Mouse (Mus musculus): ENCODE results near the gene Ino80b. TPM values are rescaled to one million over a fixed set of nuclear protein-coding genes. Genes with fewer than 3 reads are reported as not detected.

Ino80b gene
- total and polyA plus RNA-seq, 3 experiments: 14.9 to 30.4 (median 26.1) TPM

- no peak for DNase-seq (ENCODE audit: extremely low read depth)
- dilution Hi-C loops (cut with MboI; ENCODE audit: extremely low pct_ligation_motif_present, extremely low pct_unique_long_range_greater_than_20kb, low sequenced_read_pairs) (no loop called here), in situ Hi-C loops (cut with MboI; ENCODE audit: low pct_ligation_motif_present, low pct_unique_long_range_greater_than_20kb, low sequenced_read_pairs) (no loop called here)
- H3K4me2 ChIP-seq (ENCODE audit: insufficient read depth, low read depth, poor library complexity, severe bottlenecking): no peak overlapping the region
- TF ChIP-seq MAFK (IDR thresholded peaks at IDR 0.05; ENCODE audit: insufficient replicate concordance, low read length) (no peak), MXI1 (IDR thresholded peaks at IDR 0.05; ENCODE audit: low read depth, low read length) (no peak), E2F4 (IDR thresholded peaks at IDR 0.05; ENCODE audit: insufficient replicate concordance, low read depth, low read length) (no peak), PAX5 (IDR thresholded peaks at IDR 0.05; ENCODE audit: low read length) (no peak), ZNF384 (IDR thresholded peaks at IDR 0.05; ENCODE audit: low read depth, low read length) (no peak), GABPA (IDR thresholded peaks at IDR 0.05; ENCODE audit: insufficient replicate concordance, low read depth, low read length) (no peak), MAZ (IDR thresholded peaks at IDR 0.05; ENCODE audit: low read depth, low read length) (no peak), POLR2AphosphoS2 (IDR thresholded peaks at IDR 0.05; ENCODE audit: low read depth, low read length) (no peak), TCF12 (IDR thresholded peaks at IDR 0.05; ENCODE audit: low read depth, low read length) (no peak), RAD21 (IDR thresholded peaks at IDR 0.05; ENCODE audit: low read depth, low read length) (no peak)
- no peak overlapping the region for H3K27ac ChIP-seq (ENCODE audit: insufficient read depth, low read depth)
- H3K9ac ChIP-seq (ENCODE audit: insufficient read depth, low read depth): no peak overlapping the region
- H3K79me2 ChIP-seq (replicated peaks; ENCODE audit: control insufficient read depth, extremely low read depth, insufficient read depth, poor library complexity, severe bottlenecking): no peaks in the 10 kb centered on the region
- H3K9me3 ChIP-seq (replicated peaks; ENCODE audit: low read length): no peaks in the 10 kb centered on the region
- peaks cover 4 to 11% of the 10 kb centered on the region in 2 experiments; a peak in 3 of 4 replicates for H3K4me1 ChIP-seq (ENCODE audit: control insufficient read depth in 1 of 2, insufficient read depth in 2 of 2)
- H3K4me3 ChIP-seq (replicated peaks in 1 of 3; ENCODE audit: low read depth in 2 of 3, low read length in 2 of 3, poor library complexity in 1 of 3): no peak overlapping the region
- H3K36me3 ChIP-seq (replicated peaks in 1 of 2; ENCODE audit: control insufficient read depth in 1 of 2, insufficient read depth in 1 of 2, low read length in 1 of 2): no peaks in the 10 kb centered on the region
- H3K27me3 ChIP-seq (replicated peaks): peaks cover 2% of the 10 kb centered on the region
Measured at GRCm38 (mm10) chr6:83142886-83143285, 17.7 kb upstream of the Ino80b start.

GRCm38 (mm10) chr6:83142211-83142731 lies 17.0 kb upstream of the Ino80b start:
- TF ChIP-seq MAFK (IDR thresholded peaks at IDR 0.05; ENCODE audit: insufficient replicate concordance, low read length) (no peak), MYC (IDR thresholded peaks at IDR 0.05; ENCODE audit: low read depth, low read length) (no peak), HCFC1 (IDR thresholded peaks at IDR 0.05; ENCODE audit: low read depth, low read length) (no peak), BHLHE40 (IDR thresholded peaks at IDR 0.05; ENCODE audit: low read depth, low read length) (no peak)
- Histone ChIP-seq H3K4me3 (replicated peaks in 1 of 3; ENCODE audit: low read depth in 2 of 3, low read length in 2 of 3, poor library complexity in 1 of 3) (no peak overlapping the region), H3K27ac (ENCODE audit: insufficient read depth, low read depth) (no peak overlapping the region), H3K9ac (ENCODE audit: insufficient read depth, low read depth) (no peak overlapping the region), H3K27me3 (replicated peaks) (peaks cover 2% of the 10 kb centered on the region), H3K36me3 (replicated peaks in 1 of 2; ENCODE audit: control insufficient read depth in 1 of 2, insufficient read depth in 1 of 2, low read length in 1 of 2) (no peaks in the 10 kb centered on the region), H3K9me3 (replicated peaks; ENCODE audit: low read length) (no peaks in the 10 kb centered on the region), H3K4me2 (ENCODE audit: insufficient read depth, low read depth, poor library complexity, severe bottlenecking) (no peak overlapping the region), H3K79me2 (replicated peaks; ENCODE audit: control insufficient read depth, extremely low read depth, insufficient read depth, poor library complexity, severe bottlenecking) (no peaks in the 10 kb centered on the region), H3K4me1 (ENCODE audit: control insufficient read depth in 1 of 2, insufficient read depth in 2 of 2) (peaks cover 9 to 14% of the 10 kb centered on the region in 2 experiments; a peak in 3 of 4 replicates)
- DNase-seq (ENCODE audit: extremely low read depth): no peak
- dilution Hi-C loops (cut with MboI; ENCODE audit: extremely low pct_ligation_motif_present, extremely low pct_unique_long_range_greater_than_20kb, low sequenced_read_pairs): no loop called here
- in situ Hi-C loops (cut with MboI; ENCODE audit: low pct_ligation_motif_present, low pct_unique_long_range_greater_than_20kb, low sequenced_read_pairs): no loop called here

GRCm38 (mm10) chr6:83141636-83142035 lies 16.4 kb upstream of the Ino80b start:
- Histone ChIP-seq H3K9me3 (replicated peaks; ENCODE audit: low read length) (no peaks in the 10 kb centered on the region), H3K27ac (ENCODE audit: insufficient read depth, low read depth) (no peak overlapping the region), H3K4me2 (ENCODE audit: insufficient read depth, low read depth, poor library complexity, severe bottlenecking) (no peak overlapping the region), H3K79me2 (replicated peaks; ENCODE audit: control insufficient read depth, extremely low read depth, insufficient read depth, poor library complexity, severe bottlenecking) (no peaks in the 10 kb centered on the region), H3K9ac (ENCODE audit: insufficient read depth, low read depth) (no peak overlapping the region), H3K4me3 (replicated peaks in 1 of 3; ENCODE audit: low read depth in 2 of 3, low read length in 2 of 3, poor library complexity in 1 of 3) (no peak overlapping the region), H3K27me3 (replicated peaks) (peaks cover 2% of the 10 kb centered on the region), H3K4me1 (ENCODE audit: control insufficient read depth in 1 of 2, insufficient read depth in 2 of 2) (peaks cover 9 to 13% of the 10 kb centered on the region in 2 experiments; a peak in 3 of 4 replicates), H3K36me3 (replicated peaks in 1 of 2; ENCODE audit: control insufficient read depth in 1 of 2, insufficient read depth in 1 of 2, low read length in 1 of 2) (no peaks in the 10 kb centered on the region)
- no peak for DNase-seq (ENCODE audit: extremely low read depth)
- dilution Hi-C loops (cut with MboI; ENCODE audit: extremely low pct_ligation_motif_present, extremely low pct_unique_long_range_greater_than_20kb, low sequenced_read_pairs): no loop called here
- in situ Hi-C loops (cut with MboI; ENCODE audit: low pct_ligation_motif_present, low pct_unique_long_range_greater_than_20kb, low sequenced_read_pairs): no loop called here
- TF ChIP-seq ZMIZ1 (IDR thresholded peaks at IDR 0.05; ENCODE audit: low read depth, low read length) (no peak), MYC (IDR thresholded peaks at IDR 0.05; ENCODE audit: low read depth, low read length) (no peak), ELF1 (IDR thresholded peaks at IDR 0.05; ENCODE audit: low read depth, low read length) (no peak), BHLHE40 (IDR thresholded peaks at IDR 0.05; ENCODE audit: low read depth, low read length) (no peak), POLR2A (IDR thresholded peaks at IDR 0.05; ENCODE audit: low read depth, low read length) (no peak), MAX (IDR thresholded peaks at IDR 0.05; ENCODE audit: low read length) (no peak), MAFK (IDR thresholded peaks at IDR 0.05; ENCODE audit: insufficient replicate concordance, low read length) (no peak), HCFC1 (IDR thresholded peaks at IDR 0.05; ENCODE audit: low read depth, low read length) (no peak), E2F4 (IDR thresholded peaks at IDR 0.05; ENCODE audit: insufficient replicate concordance, low read depth, low read length) (no peak)

Data from CH12.LX (cell line).